Mouse (Mus musculus) heart, adult 2 months (tissue): ENCODE data around the gene Slc4a11. TPM values are rescaled to one million over a fixed set of nuclear protein-coding genes. Genes with fewer than 3 reads are reported as not detected.

ENCODE experiments used
- DNase-seq, 2 experiments: peaks; one replicate each; pipeline ENCODE4 v3.0.0; 2021
- H3K27ac ChIP-seq: fragments of 200-600 bp; 2 replicates; pipeline ENCODE4 v1.8.1; 2022
- H3K27me3 ChIP-seq: fragments of 200-500 bp; 2 replicates; pipeline ENCODE4 v1.6.1; 2012; ENCODE audit warnings: mild to moderate bottlenecking, low read length, inconsistent platforms, mixed read lengths; ENCODE audit not compliant: control insufficient read depth, insufficient read depth
- H3K36me3 ChIP-seq: fragments of 200-500 bp; 2 replicates; pipeline ENCODE4 v1.6.1; 2012; ENCODE audit warnings: low read length, inconsistent platforms; ENCODE audit not compliant: control insufficient read depth, insufficient read depth
- H3K4me1 ChIP-seq: fragments of 200-500 bp; 2 replicates; pipeline ENCODE4 v1.6.1; 2011; ENCODE audit warnings: low read length; ENCODE audit not compliant: control insufficient read depth, insufficient read depth
- H3K4me3 ChIP-seq: fragments of 200-600 bp; 2 replicates; pipeline ENCODE4 v1.8.1; 2022
- H3K79me2 ChIP-seq: fragments of 200-500 bp; replicated peaks from 2 replicates; pipeline ENCODE4 v1.6.1; 2012; ENCODE audit warnings: mild to moderate bottlenecking, inconsistent platforms, low read length, moderate library complexity, mixed read lengths; ENCODE audit not compliant: control insufficient read depth, insufficient read depth
- H3K9ac ChIP-seq: fragments of 200-500 bp; 2 replicates; pipeline ENCODE4 v1.6.1; 2012; ENCODE audit warnings: low read depth, mild to moderate bottlenecking, control low read depth, inconsistent platforms, low read length, mixed read lengths
- CTCF ChIP-seq: fragments of 200-600 bp; IDR thresholded peaks from 2 replicates; pipeline ENCODE4 v1.8.1; 2022; ENCODE audit warnings: antibody characterized with exemption, mild to moderate bottlenecking, moderate library complexity
- EP300 ChIP-seq: fragments of 200-500 bp; IDR thresholded peaks from 2 replicates; pipeline ENCODE4 v1.6.1; 2011; ENCODE audit warnings: low read depth, low read length, control low read depth; ENCODE audit not compliant: insufficient read depth
- POLR2A ChIP-seq: fragments of 200-500 bp; IDR thresholded peaks from 2 replicates; pipeline ENCODE4 v1.6.1; 2011; ENCODE audit warnings: mild to moderate bottlenecking, low read depth, low read length, control low read depth; ENCODE audit not compliant: insufficient read depth
- WGBS: fragments of 180-500 bp; shearing (Covaris S2); methylation state at CpG from one replicate; pipeline ENCODE4 v1.1.7; 2018; 5-methylcytosine and 5-hydroxymethylcytosine counted together
- intact Hi-C: fragments of 180-260 bp; cut with DNase I; formaldehyde crosslinking; loops from one replicate; pipeline ENCODE4 v1.15.1; 2025
- polyA plus RNA-seq: library from polyadenylated mRNA; depleted of rRNA; stranded (reverse); fragments of >200 nt; gene quantifications from 2 replicates; pipeline ENCODE4 v1.2.3, GENCODE M21; 2012
- total RNA-seq, 2 experiments: library from RNA; stranded (reverse); gene quantifications; 2 replicates each; pipeline ENCODE4 v1.2.3; 2021

Slc4a11 gene
- total and polyA plus RNA-seq, 3 experiments, result 0.10 to 0.37 (median 0.14) TPM

DNA sequence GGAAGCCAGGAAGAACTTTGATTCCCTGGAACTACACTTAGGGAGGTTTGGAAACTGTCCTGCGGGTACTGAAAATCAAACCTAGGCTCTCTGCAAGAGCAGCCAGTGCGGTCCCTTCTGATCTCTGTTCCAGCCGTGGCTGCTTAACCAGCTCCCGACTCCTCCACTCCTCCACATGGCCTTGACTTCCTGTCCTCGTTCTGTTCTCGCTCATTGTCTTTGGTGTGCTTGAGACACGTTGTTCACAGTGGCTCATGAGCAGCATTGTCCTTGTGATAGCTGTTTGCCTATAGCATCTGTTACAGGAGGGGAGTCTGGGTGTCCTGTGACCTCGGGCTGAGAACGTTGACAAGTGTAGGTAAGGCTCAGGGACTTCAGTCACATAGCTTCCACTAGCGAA lies 20.1 kb downstream of the Slc4a11 start:
- H3K27me3 ChIP-seq, result no peaks in the 10 kb centered on the region
- TF ChIP-seq EP300, result no peak
- intact Hi-C loops, result no loop called here
- DNase-seq, result no peak
- no peaks in the 10 kb centered on the region for H3K4me1 ChIP-seq
- 53% methylated on average over 10 of the region's 10 CpGs for WGBS
- no peak overlapping the region for H3K9ac ChIP-seq
- no peaks in the 10 kb centered on the region for H3K79me2 ChIP-seq
- no peak overlapping the region for H3K27ac ChIP-seq
- no peaks in the 10 kb centered on the region for H3K36me3 ChIP-seq
- no peak overlapping the region for H3K4me3 ChIP-seq

DNA sequence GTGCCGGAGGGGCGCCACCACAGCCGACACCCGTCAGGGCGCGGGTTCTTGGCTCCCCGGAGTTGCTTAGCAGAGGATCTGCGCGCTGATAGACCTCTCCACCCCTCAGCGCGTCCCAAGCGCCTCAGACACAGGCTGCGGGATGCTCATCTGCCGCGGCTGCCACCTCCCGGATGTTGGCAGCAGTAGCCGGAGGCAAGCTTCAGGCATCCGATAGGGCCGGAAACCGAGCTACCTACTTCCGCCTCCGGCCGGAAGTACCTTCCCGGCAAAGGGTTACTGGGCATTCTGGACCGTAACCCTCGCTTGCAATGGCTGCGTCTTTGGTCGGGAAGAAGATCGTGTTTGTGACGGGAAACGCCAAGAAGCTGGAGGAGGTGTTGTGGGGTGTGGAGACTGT lies 29.8 kb downstream of the Slc4a11 start, which contains the start of gene Itpa:
Gene Itpa (plus strand): TSS at position 52 of the 400 bp plus-strand sequence.
- H3K4me3 ChIP-seq, result peak within 1 kb of the TSS; percentile 60
- H3K4me1 ChIP-seq, result peaks cover 14% of the 10 kb centered on the region
- H3K27me3 ChIP-seq, result no peaks in the 10 kb centered on the region
- intact Hi-C loops, result loop anchor here (10.0 kb wide), 1 partner anchor 243 kb away; the partner anchor contains the start of genes Pced1a and Vps16
- H3K27ac ChIP-seq, result peak within 1 kb of the TSS; percentile 90
- DNase-seq, result peak; percentile 87 to 91
- no peaks in the 10 kb centered on the region; the same call in none of the 2 replicates for H3K79me2 ChIP-seq
- 0% methylated on average over 31 of the region's 31 CpGs for WGBS
- H3K36me3 ChIP-seq, result no peaks in the 10 kb centered on the region
- peak within 1 kb of the TSS; percentile 81 for H3K9ac ChIP-seq
- TF ChIP-seq POLR2A, result peak; percentile 87
- peak; percentile 68 for TF ChIP-seq CTCF
- peak; percentile 71; the same call in 1 of the 2 replicates for TF ChIP-seq EP300

DNA sequence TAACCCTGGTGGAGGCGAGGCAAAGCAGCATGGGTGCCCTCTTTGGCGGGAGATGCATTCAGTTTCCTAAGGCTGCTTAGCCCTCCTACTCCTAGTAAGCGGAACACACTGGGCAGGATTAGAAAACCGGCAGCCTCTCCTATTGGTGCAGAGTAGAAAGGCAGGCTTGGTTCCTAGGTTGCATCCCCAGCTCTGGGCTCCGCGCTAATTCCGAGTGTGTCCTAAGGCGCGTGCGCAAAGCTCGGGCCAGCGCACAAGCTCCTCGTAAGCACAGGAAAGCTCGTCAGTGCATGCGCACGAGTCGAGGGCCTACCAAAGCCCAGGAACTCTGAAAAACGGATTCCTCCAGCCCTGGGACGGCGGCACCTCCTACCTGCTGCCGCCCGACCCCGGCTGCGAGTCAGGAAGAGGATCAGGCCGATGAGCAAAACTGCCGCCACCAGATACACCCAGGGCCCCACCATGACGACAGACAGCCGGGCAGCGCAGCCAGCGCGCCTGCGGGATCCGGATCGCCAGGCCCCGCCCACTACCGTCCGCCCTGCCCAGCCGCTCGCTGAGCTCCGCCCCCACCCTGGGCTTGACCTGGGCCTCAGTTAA lies 33.1 kb downstream of the Slc4a11 start, which contains the start of gene Ddrgk1:
Gene Ddrgk1 (minus strand): TSS at position 558 of the 600 bp plus-strand sequence.
- H3K27ac ChIP-seq, result peak within 1 kb of the TSS; percentile 96
- DNase-seq, result peak; percentile 95 to 96
- peak within 1 kb of the TSS; percentile 98 for H3K9ac ChIP-seq
- peak within 1 kb of the TSS; percentile 80 for H3K4me3 ChIP-seq
- H3K36me3 ChIP-seq, result no peaks in the 10 kb centered on the region
- peak; percentile 35 for TF ChIP-seq CTCF
- TF ChIP-seq POLR2A, result peak; percentile 88
- TF ChIP-seq EP300, result no peak
- H3K27me3 ChIP-seq, result no peaks in the 10 kb centered on the region
- WGBS, result under 1% methylated on average over 40 of the region's 40 CpGs
- H3K79me2 ChIP-seq, result no peaks in the 10 kb centered on the region; the same call in none of the 2 replicates
- H3K4me1 ChIP-seq, result peaks cover 14% of the 10 kb centered on the region
- intact Hi-C loops, result loop anchor here (2.0 to 10.0 kb wide), 2 partner anchors 21 to 239 kb away; partner anchors contain the start of genes Lzts3, Pced1a and Vps16

DNA sequence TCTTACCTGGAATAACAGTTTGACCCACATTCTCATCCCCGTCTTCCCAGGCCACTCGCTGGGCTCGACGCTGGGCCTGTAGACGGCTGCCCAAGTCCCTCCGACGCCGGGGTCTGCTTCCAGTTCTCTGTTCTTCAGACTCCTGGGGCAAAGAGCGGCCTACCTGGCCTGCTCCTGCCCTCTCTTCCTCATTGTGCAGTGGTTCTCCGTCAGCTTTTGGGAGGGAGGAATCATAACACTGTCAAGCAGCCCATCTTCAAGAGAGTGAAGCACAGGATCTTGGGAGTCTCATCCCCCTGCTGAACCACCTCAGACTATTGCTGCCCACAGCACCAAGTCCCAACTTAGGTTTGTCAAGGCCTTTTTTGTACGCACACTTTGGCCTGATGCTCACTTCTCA lies 34.0 kb downstream of the Slc4a11 start:
- Histone ChIP-seq H3K4me3 (no peak overlapping the region; the same call in 1 of the 2 replicates), H3K36me3 (no peaks in the 10 kb centered on the region), H3K4me1 (peaks cover 13% of the 10 kb centered on the region), H3K27ac (no peak overlapping the region), H3K9ac (no peak overlapping the region), H3K79me2 (no peaks in the 10 kb centered on the region; the same call in none of the 2 replicates), H3K27me3 (no peaks in the 10 kb centered on the region)
- intact Hi-C loops, result loop anchor here (10.0 kb wide), 1 partner anchor 239 kb away; the partner anchor contains the start of genes Pced1a and Vps16
- no peak for DNase-seq
- TF ChIP-seq EP300 (no peak), CTCF (no peak), POLR2A (no peak)
- WGBS, result 89% methylated on average over 11 of the region's 11 CpGs

DNA sequence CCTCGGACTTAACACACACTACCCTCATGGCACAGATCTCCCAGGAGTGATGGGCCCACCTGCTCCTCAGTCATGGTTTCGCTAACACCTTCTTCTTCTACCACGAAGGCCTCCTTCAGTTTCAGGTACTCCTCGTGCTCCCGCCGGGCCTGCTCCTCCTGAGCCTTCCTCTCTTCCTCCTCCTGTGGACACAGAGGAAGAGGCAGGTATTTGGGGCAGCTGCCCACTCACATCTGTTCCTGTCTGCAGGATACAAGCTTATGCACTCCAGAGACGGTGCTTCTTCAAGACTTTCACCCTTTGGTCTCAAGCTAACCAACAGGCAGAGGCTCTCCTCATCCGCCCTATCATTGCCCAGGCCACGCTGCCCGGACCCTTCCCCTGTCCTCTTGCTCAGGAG lies 38.8 kb downstream of the Slc4a11 start:
- Histone ChIP-seq H3K27ac (no peak overlapping the region), H3K79me2 (no peaks in the 10 kb centered on the region; the same call in 1 of the 2 replicates), H3K9ac (no peak overlapping the region), H3K4me1 (peaks cover 1% of the 10 kb centered on the region; the same call in 1 of the 2 replicates), H3K36me3 (no peaks in the 10 kb centered on the region), H3K4me3 (no peak overlapping the region), H3K27me3 (no peaks in the 10 kb centered on the region)
- intact Hi-C loops, result no loop called here
- 95% methylated on average over 10 of the region's 10 CpGs for WGBS
- TF ChIP-seq POLR2A (no peak), EP300 (no peak), CTCF (no peak)
- no peak for DNase-seq

DNA sequence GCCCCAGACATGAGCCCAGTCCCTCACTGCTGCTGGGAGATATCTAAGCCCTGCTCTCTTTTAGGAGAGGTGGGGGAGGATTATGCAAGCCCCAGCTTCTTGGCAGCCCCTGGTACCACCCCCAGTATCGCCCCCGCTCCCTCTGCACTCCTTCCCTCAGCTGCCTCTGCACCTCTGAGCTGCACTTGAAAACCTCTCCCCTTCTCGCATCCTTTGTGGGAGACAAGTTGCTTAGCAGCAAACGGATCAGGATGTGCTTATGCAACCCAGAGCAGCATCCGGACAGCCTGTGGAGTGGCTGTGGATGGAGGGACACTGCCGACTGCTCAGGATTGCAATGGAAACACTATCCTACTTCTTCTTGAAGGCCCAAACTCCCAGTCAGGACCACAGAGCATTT lies 39.8 kb downstream of the Slc4a11 start:
- intact Hi-C loops, result no loop called here
- no peak for DNase-seq
- H3K9ac ChIP-seq, result no peak overlapping the region
- no peaks in the 10 kb centered on the region for H3K27me3 ChIP-seq
- no peaks in the 10 kb centered on the region for H3K36me3 ChIP-seq
- H3K4me1 ChIP-seq, result no peaks in the 10 kb centered on the region
- H3K79me2 ChIP-seq, result no peaks in the 10 kb centered on the region
- WGBS, result 88% methylated on average over 6 of the region's 6 CpGs
- no peak overlapping the region for H3K4me3 ChIP-seq
- TF ChIP-seq POLR2A, result no peak
- no peak for TF ChIP-seq CTCF
- no peak for TF ChIP-seq EP300
- no peak overlapping the region for H3K27ac ChIP-seq
